Comparison of ENCODE assay signal across 9 mouse cellular contexts in genomic region chr1:119082231-119082991, GRCm38 (mm10). TPM values are rescaled to one million over a fixed set of nuclear protein-coding genes. Genes with fewer than 3 reads are reported as not detected.
A peak's percentile ranks its signal among the peaks of the same experiment; 100 is the strongest.
DNase-seq lines count a peak whose midpoint lies in the region; ATAC-seq and TF ChIP-seq lines count a peak whose summit lies in the region.
"Had no signal": no experiment of that assay in that cellular context is flagged by ENCODE, and none has a peak within 500 bp of the region (broad histone marks: within the 10 kb centered on the region; RNA-seq: fewer than 3 reads in every experiment).

No protein-coding gene starts in this region.

- TF ChIP-seq POLR2A in bone marrow, adult 2 months (IDR thresholded peaks at IDR 0.05; ENCODE audit: borderline replicate concordance, control insufficient read depth, low read depth, low read length) = no peak

- no peak overlapping the region for H3K4me2 ChIP-seq in kidney, embryonic 15.5 days
- H3K4me2 ChIP-seq in forebrain, embryonic 14.5 days (ENCODE audit: low read length) = no peak overlapping the region
- H3K4me2 ChIP-seq in intestine, embryonic 15.5 days (replicated peaks) = no peak overlapping the region
- H3K4me2 ChIP-seq in midbrain, postnatal 0 days (ENCODE audit: low read depth, low read length, poor library complexity, severe bottlenecking) = no peak overlapping the region

- no peaks in the 10 kb centered on the region for H3K9me3 ChIP-seq in kidney, embryonic 15.5 days (replicated peaks)
- no peaks in the 10 kb centered on the region for H3K9me3 ChIP-seq in forebrain, embryonic 14.5 days (replicated peaks; ENCODE audit: control insufficient read depth, low read length)
- no peaks in the 10 kb centered on the region for H3K9me3 ChIP-seq in intestine, embryonic 15.5 days
- H3K9me3 ChIP-seq in limb, embryonic 10.5 days (replicated peaks) = no peaks in the 10 kb centered on the region
- H3K9me3 ChIP-seq in midbrain, postnatal 0 days (ENCODE audit: low read length) = no peaks in the 10 kb centered on the region

- WGBS in kidney, embryonic 15.5 days = 43% methylated on average over 12 of the region's 12 CpGs
- 48% methylated on average over 12 of the region's 12 CpGs for WGBS in bone marrow, adult 2 months
- 40% methylated on average over 12 of the region's 12 CpGs for WGBS in forebrain, embryonic 14.5 days
- 38% methylated on average over 12 of the region's 12 CpGs for WGBS in intestine, embryonic 15.5 days
- 44% methylated on average over 12 of the region's 12 CpGs for WGBS in limb, embryonic 10.5 days
- WGBS in midbrain, postnatal 0 days = 46% methylated on average over 12 of the region's 12 CpGs

- DNase-seq in kidney, adult 11 months = peak; percentile 26
- peak; percentile 81 for DNase-seq in forebrain, embryonic 14.5 days (ENCODE audit: low spot score)
- DNase-seq in limb, embryonic 10.5 days (ENCODE audit: low spot score) = peak; percentile 90
- DNase-seq in midbrain, postnatal 0 days (ENCODE audit: low spot score) = peak; percentile 78
- DNase-seq in thymus, postnatal 25 days = peak; percentile 15

- no peak for ATAC-seq in kidney, embryonic 15.5 days (replicated peaks; ENCODE audit: low FRiP score)
- peak; percentile 76 for ATAC-seq in forebrain, embryonic 14.5 days
- peak; percentile 71 for ATAC-seq in intestine, embryonic 15.5 days
- peak; percentile 42; the same call in 1 of the 2 replicates for ATAC-seq in midbrain, postnatal 0 days (ENCODE audit: low FRiP score)

- H3K27ac ChIP-seq in kidney, embryonic 15.5 days = no peak overlapping the region
- no peak overlapping the region for H3K27ac ChIP-seq in bone marrow, adult 2 months (ENCODE audit: control insufficient read depth, insufficient read depth, low read depth, low read length, poor library complexity)
- H3K27ac ChIP-seq in forebrain, embryonic 14.5 days (ENCODE audit: low read depth, low read length) = no peak overlapping the region
- H3K27ac ChIP-seq in intestine, embryonic 15.5 days = no peak overlapping the region
- peak overlapping the region; percentile 46; the same call in 1 of the 2 replicates for H3K27ac ChIP-seq in limb, embryonic 10.5 days
- H3K27ac ChIP-seq in midbrain, postnatal 0 days (ENCODE audit: low read depth, low read length) = no peak overlapping the region

- H3K36me3 ChIP-seq in kidney, embryonic 15.5 days = no peaks in the 10 kb centered on the region
- H3K36me3 ChIP-seq in forebrain, embryonic 14.5 days (ENCODE audit: control insufficient read depth, insufficient read depth, low read length) = no peaks in the 10 kb centered on the region
- no peaks in the 10 kb centered on the region for H3K36me3 ChIP-seq in intestine, embryonic 15.5 days
- H3K36me3 ChIP-seq in limb, embryonic 10.5 days = no peaks in the 10 kb centered on the region
- H3K36me3 ChIP-seq in midbrain, postnatal 0 days (ENCODE audit: insufficient read depth, low read length) = no peaks in the 10 kb centered on the region

- peaks cover 9% of the 10 kb centered on the region for H3K4me1 ChIP-seq in kidney, embryonic 15.5 days
- no peaks in the 10 kb centered on the region for H3K4me1 ChIP-seq in bone marrow, adult 2 months (ENCODE audit: control insufficient read depth, insufficient read depth, low read length)
- H3K4me1 ChIP-seq in forebrain, embryonic 14.5 days (ENCODE audit: control insufficient read depth, insufficient read depth, low read length) = no peaks in the 10 kb centered on the region
- peaks cover 3% of the 10 kb centered on the region; the same call in 1 of the 2 replicates for H3K4me1 ChIP-seq in intestine, embryonic 15.5 days (replicated peaks)
- H3K4me1 ChIP-seq in limb, embryonic 10.5 days = peaks cover 15% of the 10 kb centered on the region
- no peaks in the 10 kb centered on the region for H3K4me1 ChIP-seq in midbrain, postnatal 0 days (ENCODE audit: insufficient read depth, low read length)

- peaks cover 24% of the 10 kb centered on the region for H3K27me3 ChIP-seq in kidney, embryonic 15.5 days
- H3K27me3 ChIP-seq in forebrain, embryonic 14.5 days (replicated peaks; ENCODE audit: control insufficient read depth, insufficient read depth, low read length) = 0 out of 2 replicates have a peak, but pooled peaks cover 4% of the 10 kb centered on the region
- H3K27me3 ChIP-seq in intestine, embryonic 15.5 days (replicated peaks) = 0 out of 2 replicates have a peak, but pooled peaks cover 4% of the 10 kb centered on the region
- H3K27me3 ChIP-seq in limb, embryonic 10.5 days (ENCODE audit: low read depth, poor library complexity, severe bottlenecking) = peaks cover 15% of the 10 kb centered on the region
- no peaks in the 10 kb centered on the region for H3K27me3 ChIP-seq in midbrain, postnatal 0 days (ENCODE audit: insufficient read depth, low read length)

- peak; percentile 76 for TF ChIP-seq CTCF in bone marrow, adult 2 months (IDR thresholded peaks at IDR 0.05; ENCODE audit: control insufficient read depth, insufficient read depth, low read length)
- TF ChIP-seq CTCF in midbrain, postnatal 0 days (IDR thresholded peaks at IDR 0.05) = peak; percentile 95

- no peak overlapping the region for H3K4me3 ChIP-seq in kidney, embryonic 15.5 days (replicated peaks)
- no peak overlapping the region for H3K4me3 ChIP-seq in bone marrow, adult 2 months (replicated peaks; ENCODE audit: control insufficient read depth, low read depth, low read length)
- H3K4me3 ChIP-seq in forebrain, embryonic 14.5 days (ENCODE audit: low read depth, low read length) = no peak overlapping the region
- H3K4me3 ChIP-seq in intestine, embryonic 15.5 days (replicated peaks) = no peak overlapping the region
- no peak overlapping the region for H3K4me3 ChIP-seq in limb, embryonic 10.5 days
- no peak overlapping the region for H3K4me3 ChIP-seq in midbrain, postnatal 0 days (ENCODE audit: low read depth, low read length)

- H3K9ac ChIP-seq in kidney, embryonic 15.5 days = no peak overlapping the region
- H3K9ac ChIP-seq in forebrain, embryonic 14.5 days (ENCODE audit: low read length) = no peak overlapping the region
- H3K9ac ChIP-seq in intestine, embryonic 15.5 days = no peak overlapping the region
- H3K9ac ChIP-seq in midbrain, postnatal 0 days (replicated peaks; ENCODE audit: low read length, poor library complexity, severe bottlenecking) = no peak overlapping the region

RNA-seq across cellular contexts. Expression of gene Gli2, which starts 29.0 kb away (rescaled TPM):
- polyA plus RNA-seq in kidney, embryonic 15.5 days (2015; fragmentation: Nextera tagmentation; extraction: Ambion mirVana) = 4.8 and 6.5 TPM in 2 replicates
- polyA plus RNA-seq in bone marrow, adult 2 months (2011; ENCODE audit: insufficient read depth, insufficient read length, low replicate concordance, missing spikeins) = not detected in 2 replicates
- polyA plus RNA-seq in forebrain, embryonic 14.5 days (2014; fragmentation: Nextera tagmentation; extraction: Ambion mirVana) = 3.3 and 4.1 TPM in 2 replicates
- 7.2 and 7.4 TPM in 2 replicates for polyA plus RNA-seq in intestine, embryonic 15.5 days (2015; fragmentation: Nextera tagmentation; extraction: Ambion mirVana)
- polyA plus RNA-seq in limb, embryonic 10.5 days (2016; fragmentation: Nextera tagmentation; extraction: Ambion mirVana) = 16.6 and 17.5 TPM in 2 replicates
- 3.3 and 4.7 TPM in 2 replicates for total RNA-seq in midbrain, postnatal 0 days (2014; rRNA removed)
- polyA plus RNA-seq in midbrain, postnatal 0 days (2015; fragmentation: Nextera tagmentation; extraction: Ambion mirVana) = 0.77 and 0.84 TPM in 2 replicates
- total RNA-seq: neutrophil, adult 5-6 weeks had no signal

Comparison
In these comparisons a context has a peak if more than half of its experiments do, and no peak if none do; other contexts are left out.
1. DNase-seq: peak in every context shown above with its lines; median percentile 90 in limb, embryonic 10.5 days; 81 in forebrain, embryonic 14.5 days; 78 in midbrain, postnatal 0 days; 26 in kidney, adult 11 months; 15 in thymus, postnatal 25 days.